Mouse (Mus musculus) ES-Bruce4 (cell line): ENCODE measurements at regions not wholly inside any gene's neighbourhood (a gene's known extent, or its start where the extent isn't known, plus 50 kb on each side); places are given as distances from the start of the nearest gene placed in this dataset.
A peak's percentile ranks its signal among the peaks of the same experiment; 100 is the strongest.

Source experiments
- H3K27ac ChIP-seq: 2 replicates; pipeline ENCODE4 v1.5.1; 2012; ENCODE audit warnings: low read length, inconsistent platforms; ENCODE audit not compliant: insufficient read depth
- H3K27me3 ChIP-seq: 2 replicates; pipeline ENCODE4 v1.6.1; 2012; ENCODE audit warnings: mild to moderate bottlenecking, low read length, inconsistent platforms; ENCODE audit not compliant: control insufficient read depth, poor library complexity, insufficient read depth, severe bottlenecking
- H3K36me3 ChIP-seq: 2 replicates; pipeline ENCODE4 v1.6.1; 2012; ENCODE audit warnings: inconsistent platforms, mild to moderate bottlenecking, low read length, moderate library complexity; ENCODE audit not compliant: control insufficient read depth, poor library complexity, insufficient read depth, severe bottlenecking
- H3K4me1 ChIP-seq: one replicate; pipeline ENCODE4 v1.8.1; 2011; ENCODE audit warnings: low read length; ENCODE audit not compliant: control insufficient read depth, insufficient read depth
- H3K4me3 ChIP-seq: 2 replicates; pipeline ENCODE4 v1.5.1; 2011; ENCODE audit warnings: low read depth, mild to moderate bottlenecking, low read length
- H3K9ac ChIP-seq: 2 replicates; pipeline ENCODE4 v1.6.1; 2012; ENCODE audit warnings: low read depth, mild to moderate bottlenecking, inconsistent platforms; ENCODE audit not compliant: poor library complexity, severe bottlenecking
- H3K9me3 ChIP-seq: replicated peaks from 2 replicates; pipeline ENCODE4 v1.6.1; 2012; ENCODE audit warnings: mild to moderate bottlenecking, low read length, inconsistent platforms; ENCODE audit not compliant: control insufficient read depth, poor library complexity, insufficient read depth, severe bottlenecking
- CTCF ChIP-seq: IDR thresholded peaks from one replicate; pipeline ENCODE4 v1.8.1; 2011; ENCODE audit warnings: low read depth, low read length
- EP300 ChIP-seq: IDR thresholded peaks from 2 replicates; pipeline ENCODE4 v1.6.1; 2011; ENCODE audit warnings: low read depth, low read length; ENCODE audit not compliant: insufficient read depth
- POLR2A ChIP-seq: IDR thresholded peaks from one replicate; pipeline ENCODE4 v1.8.1; 2011; ENCODE audit warnings: low read length; ENCODE audit not compliant: insufficient read depth

- H3K4me1 ChIP-seq: peaks cover 6% of the 10 kb centered on the region
- no peak overlapping the region for H3K4me3 ChIP-seq
- 0 out of 2 replicates have a peak, but pooled peaks cover 1% of the 10 kb centered on the region for H3K27me3 ChIP-seq
- no peak overlapping the region for H3K27ac ChIP-seq
- TF ChIP-seq POLR2A (no peak), EP300 (no peak), CTCF (no peak)
- H3K36me3 ChIP-seq: no peaks in the 10 kb centered on the region
- H3K9ac ChIP-seq: no peak overlapping the region
- no peaks in the 10 kb centered on the region for H3K9me3 ChIP-seq
Measured at GRCm38 (mm10) chr13:44399370-44399685, 329.9 kb upstream of the Jarid2 start.

- H3K36me3 ChIP-seq: no peaks in the 10 kb centered on the region
- no peak overlapping the region for H3K4me3 ChIP-seq
- no peak for TF ChIP-seq POLR2A
- TF ChIP-seq EP300: no peak
- TF ChIP-seq CTCF: no peak
- 0 out of 2 replicates have a peak, but pooled peaks cover 1% of the 10 kb centered on the region for H3K27me3 ChIP-seq
- H3K4me1 ChIP-seq: peaks cover 6% of the 10 kb centered on the region
- no peak overlapping the region for H3K27ac ChIP-seq
- H3K9me3 ChIP-seq: no peaks in the 10 kb centered on the region
- no peak overlapping the region for H3K9ac ChIP-seq
Measured at GRCm38 (mm10) chr13:44399831-44400321, 329.4 kb upstream of the Jarid2 start.

GRCm38 (mm10) chr13:44404010-44404575 lies 325.2 kb upstream of the Jarid2 start:
- H3K9me3 ChIP-seq: no peaks in the 10 kb centered on the region
- H3K27ac ChIP-seq: no peak overlapping the region
- TF ChIP-seq EP300 (no peak), CTCF (no peak), POLR2A (no peak)
- no peak overlapping the region for H3K9ac ChIP-seq
- H3K27me3 ChIP-seq: no peaks in the 10 kb centered on the region
- peaks cover 8% of the 10 kb centered on the region for H3K4me1 ChIP-seq
- H3K36me3 ChIP-seq: no peaks in the 10 kb centered on the region
- no peak overlapping the region for H3K4me3 ChIP-seq

GRCm38 (mm10) chr13:44407307-44407706 lies 322.0 kb upstream of the Jarid2 start:
- TF ChIP-seq CTCF (no peak), POLR2A (no peak), EP300 (no peak)
- Histone ChIP-seq H3K4me3 (no peak overlapping the region), H3K9ac (no peak overlapping the region)

GRCm38 (mm10) chr13:44408619-44408959 lies 320.7 kb upstream of the Jarid2 start:
- Histone ChIP-seq H3K27ac (no peak overlapping the region), H3K4me3 (no peak overlapping the region), H3K36me3 (no peaks in the 10 kb centered on the region), H3K27me3 (no peaks in the 10 kb centered on the region), H3K9ac (no peak overlapping the region), H3K9me3 (no peaks in the 10 kb centered on the region), H3K4me1 (peaks cover 6% of the 10 kb centered on the region)
- TF ChIP-seq EP300: no peak
- TF ChIP-seq POLR2A: no peak
- TF ChIP-seq CTCF: no peak

More at GRCm38 (mm10) chr13:44407307-44407706, 322.0 kb upstream of the Jarid2 start:
- Histone ChIP-seq H3K27me3 (no peaks in the 10 kb centered on the region), H3K4me1 (peaks cover 6% of the 10 kb centered on the region), H3K36me3 (no peaks in the 10 kb centered on the region), H3K9me3 (no peaks in the 10 kb centered on the region), H3K27ac (no peak overlapping the region)

GRCm38 (mm10) chr13:44408960-44409719 lies 320.1 kb upstream of the Jarid2 start:
- Histone ChIP-seq H3K9me3 (no peaks in the 10 kb centered on the region), H3K27ac (no peak overlapping the region), H3K4me3 (no peak overlapping the region), H3K27me3 (no peaks in the 10 kb centered on the region), H3K9ac (no peak overlapping the region), H3K4me1 (peaks cover 6% of the 10 kb centered on the region), H3K36me3 (no peaks in the 10 kb centered on the region)
- no peak for TF ChIP-seq CTCF
- TF ChIP-seq EP300: 0 out of 2 replicates have a peak, but pooled peaks have one; percentile 23
- no peak for TF ChIP-seq POLR2A
